Comparison of ENCODE assay signal across 32 mouse cellular contexts in genomic region chr10:93596641-93597040, GRCm38 (mm10). TPM values are rescaled to one million over a fixed set of nuclear protein-coding genes. Genes with fewer than 3 reads are reported as not detected.
"Had no signal": no experiment of that assay in that cellular context is flagged by ENCODE, and none has a peak within 500 bp of the region (broad histone marks: within the 10 kb centered on the region; RNA-seq: fewer than 3 reads in every experiment).

No protein-coding gene starts in this region.

- DNase-seq: gastrocnemius, postnatal 14 days; gastrocnemius, postnatal 36 days; heart, adult 18-20 months; heart, postnatal 10 days; heart, postnatal 36 days; kidney, adult 11 months; kidney, adult 2 months; kidney, adult 9 months; kidney, postnatal 14 days; kidney, postnatal 36 days; layer of hippocampus, adult 9-11 months; layer of hippocampus, postnatal 36 days; left cerebral cortex, postnatal 4 days had no signal

- H3K27ac ChIP-seq: hindbrain, embryonic 13.5 days; hindbrain, embryonic 15.5 days; hindbrain, postnatal 0 days; kidney, embryonic 15.5 days; kidney, postnatal 0 days; limb, embryonic 13.5 days; limb, embryonic 15.5 days; liver, embryonic 12.5 days had no signal

- H3K4me3 ChIP-seq: heart, embryonic 12.5 days; hindbrain, embryonic 13.5 days; hindbrain, embryonic 15.5 days; kidney, embryonic 15.5 days; limb, embryonic 13.5 days; limb, embryonic 15.5 days; liver, embryonic 12.5 days had no signal

- H3K36me3 ChIP-seq: heart, embryonic 12.5 days; hindbrain, embryonic 13.5 days; hindbrain, embryonic 15.5 days; kidney, embryonic 15.5 days; limb, embryonic 13.5 days; limb, embryonic 15.5 days; liver, embryonic 12.5 days had no signal

- H3K4me1 ChIP-seq: heart, embryonic 12.5 days; hindbrain, embryonic 13.5 days; hindbrain, embryonic 15.5 days; kidney, embryonic 15.5 days; limb, embryonic 13.5 days; limb, embryonic 15.5 days had no signal

RNA-seq across cellular contexts. Expression of gene Ccdc38, which starts 56.2 kb away (rescaled TPM):
- total RNA-seq: gastrocnemius, adult 18-20 months; gastrocnemius, adult 8-10 months; gastrocnemius, postnatal 14 days; heart, adult 18-20 months; heart, postnatal 10 days; heart, postnatal 36 days; hematopoietic stem cell, adult 5-6 weeks; hindbrain, postnatal 0 days; layer of hippocampus, adult 18-20 months; layer of hippocampus, postnatal 14 days; layer of hippocampus, postnatal 36 days; left cerebral cortex, adult 18-20 months; left cerebral cortex, adult 8-10 months; left cerebral cortex, postnatal 25 days; left cerebral cortex, postnatal 4 days had no signal
- polyA plus RNA-seq: kidney, adult 2 months; large intestine, adult 2 months had no signal

RNA-seq across cellular contexts. Expression of gene Amdhd1, which starts 56.8 kb away (rescaled TPM):
- total RNA-seq: gastrocnemius, adult 8-10 months; gastrocnemius, postnatal 14 days; gastrocnemius, postnatal 36 days; heart, adult 18-20 months; heart, postnatal 36 days; hematopoietic stem cell, adult 5-6 weeks had no signal
- polyA plus RNA-seq: hindbrain, embryonic 11.5 days had no signal
